Mouse (Mus musculus) intestine, embryonic 16.5 days (tissue): ENCODE measurements around the gene Plekhm2. TPM values are rescaled to one million over a fixed set of nuclear protein-coding genes. Genes with fewer than 3 reads are reported as not detected.
A peak's percentile ranks its signal among the peaks of the same experiment; 100 is the strongest.

Experiments
- ATAC-seq: fragments of 200-750 bp; cut with Nextera tagmentation; 2 replicates; pipeline ENCODE4 v1.8.0; 2017; ENCODE audit warnings: moderate TSS enrichment, moderate library complexity
- H3K27ac ChIP-seq: fragments of 300-500 bp; sonication (generic); 2 replicates; pipeline ENCODE4 v1.5.1; 2014; ENCODE audit warnings: mild to moderate bottlenecking, low read length
- H3K27me3 ChIP-seq: fragments of 300-500 bp; sonication (generic); replicated peaks from 2 replicates; pipeline ENCODE4 v1.6.1; 2014; ENCODE audit warnings: low read length, control low read depth, mixed read lengths; ENCODE audit not compliant: control insufficient read depth, insufficient read depth
- H3K36me3 ChIP-seq: fragments of 300-500 bp; sonication (generic); 2 replicates; pipeline ENCODE4 v1.6.1; 2014; ENCODE audit warnings: low read length, control low read depth; ENCODE audit not compliant: control insufficient read depth, insufficient read depth
- H3K4me1 ChIP-seq: fragments of 300-500 bp; sonication (generic); 2 replicates; pipeline ENCODE4 v1.6.1; 2014; ENCODE audit warnings: low read length, control low read depth, mixed read lengths; ENCODE audit not compliant: control insufficient read depth, insufficient read depth
- H3K4me2 ChIP-seq: fragments of 300-500 bp; sonication (generic); 2 replicates; pipeline ENCODE4 v1.6.1; 2014; ENCODE audit warnings: low read depth, low read length, control low read depth
- H3K4me3 ChIP-seq: fragments of 300-500 bp; sonication (generic); 2 replicates; pipeline ENCODE4 v1.5.1; 2014; ENCODE audit warnings: mild to moderate bottlenecking, low read length
- H3K9ac ChIP-seq: fragments of 300-500 bp; sonication (generic); 2 replicates; pipeline ENCODE4 v1.6.1; 2014; ENCODE audit warnings: low read depth, low read length
- H3K9me3 ChIP-seq: fragments of 300-500 bp; sonication (generic); 2 replicates; pipeline ENCODE4 v1.6.1; 2016; ENCODE audit warnings: low read length, control low read depth; ENCODE audit not compliant: control insufficient read depth
- WGBS: fragments of 180-500 bp; shearing (Covaris S2); extraction: QIAGEN DNeasy Blood & Tissue Kit; methylation state at CpG from one replicate; pipeline ENCODE4 v1.1.7; 2014; 5-methylcytosine and 5-hydroxymethylcytosine counted together
- polyA plus RNA-seq: library from polyadenylated mRNA; unstranded; fragments of >200 nt; fragmentation: Nextera tagmentation; extraction: Ambion mirVana; gene quantifications from 2 replicates; pipeline ENCODE4 v1.2.1, GENCODE M21; 2015

Plekhm2 gene
- polyA plus RNA-seq, 1 experiment from 2014 or later = 5.5 TPM

- Histone ChIP-seq H3K4me1 (peaks cover 25% of the 10 kb centered on the region), H3K27me3 (no peaks in the 10 kb centered on the region), H3K4me3 (no peak overlapping the region), H3K36me3 (no peaks in the 10 kb centered on the region), H3K4me2 (no peak overlapping the region; the same call in 1 of the 2 replicates), H3K9ac (no peak overlapping the region), H3K27ac (peak overlapping the region; percentile 38; the same call in 1 of the 2 replicates), H3K9me3 (no peaks in the 10 kb centered on the region)
- ATAC-seq = no peak
- WGBS = 79% methylated on average over 9 of the region's 9 CpGs
Measured at GRCm38 (mm10) chr4:141619299-141619883, 45.3 kb downstream of the Plekhm2 start.

GRCm38 (mm10) chr4:141618565-141619243 lies 46.0 kb downstream of the Plekhm2 start, which contains the start of gene Tmem82:
Gene Tmem82 (minus strand): TSS chr4:141618633.
- Histone ChIP-seq H3K36me3 (no peaks in the 10 kb centered on the region), H3K4me1 (peaks cover 21% of the 10 kb centered on the region), H3K9me3 (no peaks in the 10 kb centered on the region), H3K4me3 (peak within 1 kb of the TSS; percentile 56), H3K27me3 (no peaks in the 10 kb centered on the region), H3K9ac (peak within 1 kb of the TSS; percentile 73), H3K4me2 (peak within 1 kb of the TSS; percentile 54), H3K27ac (peak within 1 kb of the TSS; percentile 80)
- WGBS = 24% methylated on average over 19 of the region's 20 CpGs
- ATAC-seq = peak; percentile 1

- Histone ChIP-seq H3K27me3 (no peaks in the 10 kb centered on the region), H3K4me2 (peak overlapping the region; percentile 54), H3K4me3 (peak overlapping the region; percentile 56), H3K27ac (peak overlapping the region; percentile 80), H3K36me3 (no peaks in the 10 kb centered on the region), H3K4me1 (peaks cover 16% of the 10 kb centered on the region), H3K9me3 (no peaks in the 10 kb centered on the region), H3K9ac (peak overlapping the region; percentile 73)
- peak; percentile 82 for ATAC-seq
- WGBS = 12% methylated on average over 22 of the region's 22 CpGs
Measured at GRCm38 (mm10) chr4:141617863-141618564, 46.7 kb downstream of the Plekhm2 start.

- peak overlapping the region; percentile 73 for H3K9ac ChIP-seq
- H3K27me3 ChIP-seq = no peaks in the 10 kb centered on the region
- H3K27ac ChIP-seq = peak overlapping the region; percentile 80
- ATAC-seq = peak; percentile 51
- H3K4me3 ChIP-seq = peak overlapping the region; percentile 56
- 6% methylated on average over 20 of the region's 20 CpGs for WGBS
- H3K9me3 ChIP-seq = no peaks in the 10 kb centered on the region
- H3K4me2 ChIP-seq = peak overlapping the region; percentile 54
- H3K4me1 ChIP-seq = peaks cover 16% of the 10 kb centered on the region
- H3K36me3 ChIP-seq = no peaks in the 10 kb centered on the region
Measured at GRCm38 (mm10) chr4:141617299-141617698, 47.4 kb downstream of the Plekhm2 start.

- Histone ChIP-seq H3K4me3 (peak overlapping the region; percentile 56), H3K9me3 (no peaks in the 10 kb centered on the region), H3K27me3 (no peaks in the 10 kb centered on the region), H3K9ac (peak overlapping the region; percentile 73), H3K36me3 (no peaks in the 10 kb centered on the region), H3K4me1 (peaks cover 16% of the 10 kb centered on the region), H3K4me2 (peak overlapping the region; percentile 54), H3K27ac (no peak overlapping the region)
- no peak for ATAC-seq
- 77% methylated on average over 6 of the region's 6 CpGs for WGBS
Measured at GRCm38 (mm10) chr4:141616811-141617210, 47.9 kb downstream of the Plekhm2 start.

- no peak for ATAC-seq
- H3K27ac ChIP-seq = no peak overlapping the region
- peak overlapping the region; percentile 33; the same call in 1 of the 2 replicates for H3K9ac ChIP-seq
- no peaks in the 10 kb centered on the region for H3K9me3 ChIP-seq
- no peaks in the 10 kb centered on the region for H3K36me3 ChIP-seq
- no peak overlapping the region for H3K4me3 ChIP-seq
- H3K4me1 ChIP-seq = peaks cover 16% of the 10 kb centered on the region
- WGBS = 84% methylated on average over 14 of the region's 14 CpGs
- no peaks in the 10 kb centered on the region for H3K27me3 ChIP-seq
- H3K4me2 ChIP-seq = no peak overlapping the region
Measured at GRCm38 (mm10) chr4:141614946-141615345, 49.8 kb downstream of the Plekhm2 start.

- Histone ChIP-seq H3K27ac (no peak overlapping the region), H3K27me3 (no peaks in the 10 kb centered on the region), H3K9me3 (no peaks in the 10 kb centered on the region), H3K36me3 (no peaks in the 10 kb centered on the region), H3K4me2 (no peak overlapping the region), H3K4me1 (peaks cover 2% of the 10 kb centered on the region), H3K4me3 (no peak overlapping the region), H3K9ac (no peak overlapping the region)
- WGBS = 73% methylated on average over 6 of the region's 6 CpGs
- ATAC-seq = no peak
Measured at GRCm38 (mm10) chr4:141609538-141609937, 55.2 kb downstream of the Plekhm2 start.

- ATAC-seq = no peak
- no peak within 1 kb of the TSS for H3K9ac ChIP-seq
- 0 out of 2 replicates have a peak within 1 kb of the TSS, but pooled peaks have one; percentile 70 for H3K27ac ChIP-seq
- H3K36me3 ChIP-seq = no peaks in the 10 kb centered on the region
- no peaks in the 10 kb centered on the region for H3K9me3 ChIP-seq
- H3K4me1 ChIP-seq = peaks cover 14% of the 10 kb centered on the region
- no peak within 1 kb of the TSS for H3K4me2 ChIP-seq
- H3K4me3 ChIP-seq = no peak within 1 kb of the TSS
- no peaks in the 10 kb centered on the region for H3K27me3 ChIP-seq
- WGBS = 79% methylated on average over 11 of the region's 11 CpGs
Measured at GRCm38 (mm10) chr4:141605861-141606260, 58.8 kb downstream of the Plekhm2 start, which contains the start of gene Fblim1. Gene Fblim1 (minus strand): TSS chr4:141606096.

- 89% methylated on average over 5 of the region's 5 CpGs for WGBS
- no peak overlapping the region for H3K27ac ChIP-seq
- no peak overlapping the region for H3K4me3 ChIP-seq
- H3K9me3 ChIP-seq = no peaks in the 10 kb centered on the region
- no peak overlapping the region for H3K4me2 ChIP-seq
- no peak overlapping the region for H3K9ac ChIP-seq
- no peaks in the 10 kb centered on the region for H3K27me3 ChIP-seq
- H3K4me1 ChIP-seq = peaks cover 17% of the 10 kb centered on the region
- no peaks in the 10 kb centered on the region for H3K36me3 ChIP-seq
- no peak for ATAC-seq
Measured at GRCm38 (mm10) chr4:141605421-141605820, 59.3 kb downstream of the Plekhm2 start.
